Mouse (Mus musculus) intestine, embryonic 16.5 days (tissue): ENCODE results near the gene Ddrgk1. TPM values are rescaled to one million over a fixed set of nuclear protein-coding genes. Genes with fewer than 3 reads are reported as not detected.

Source experiments
- ATAC-seq: fragments of 200-750 bp; cut with Nextera tagmentation; 2 replicates; pipeline ENCODE4 v1.8.0; 2017; ENCODE audit warnings: moderate TSS enrichment, moderate library complexity
- H3K27ac ChIP-seq: fragments of 300-500 bp; sonication (generic); 2 replicates; pipeline ENCODE4 v1.5.1; 2014; ENCODE audit warnings: mild to moderate bottlenecking, low read length
- H3K27me3 ChIP-seq: fragments of 300-500 bp; sonication (generic); replicated peaks from 2 replicates; pipeline ENCODE4 v1.6.1; 2014; ENCODE audit warnings: low read length, control low read depth, mixed read lengths; ENCODE audit not compliant: control insufficient read depth, insufficient read depth
- H3K36me3 ChIP-seq: fragments of 300-500 bp; sonication (generic); 2 replicates; pipeline ENCODE4 v1.6.1; 2014; ENCODE audit warnings: low read length, control low read depth; ENCODE audit not compliant: control insufficient read depth, insufficient read depth
- H3K4me1 ChIP-seq: fragments of 300-500 bp; sonication (generic); 2 replicates; pipeline ENCODE4 v1.6.1; 2014; ENCODE audit warnings: low read length, control low read depth, mixed read lengths; ENCODE audit not compliant: control insufficient read depth, insufficient read depth
- H3K4me2 ChIP-seq: fragments of 300-500 bp; sonication (generic); 2 replicates; pipeline ENCODE4 v1.6.1; 2014; ENCODE audit warnings: low read depth, low read length, control low read depth
- H3K4me3 ChIP-seq: fragments of 300-500 bp; sonication (generic); 2 replicates; pipeline ENCODE4 v1.5.1; 2014; ENCODE audit warnings: mild to moderate bottlenecking, low read length
- H3K9ac ChIP-seq: fragments of 300-500 bp; sonication (generic); 2 replicates; pipeline ENCODE4 v1.6.1; 2014; ENCODE audit warnings: low read depth, low read length
- H3K9me3 ChIP-seq: fragments of 300-500 bp; sonication (generic); 2 replicates; pipeline ENCODE4 v1.6.1; 2016; ENCODE audit warnings: low read length, control low read depth; ENCODE audit not compliant: control insufficient read depth
- WGBS: fragments of 180-500 bp; shearing (Covaris S2); extraction: QIAGEN DNeasy Blood & Tissue Kit; methylation state at CpG from one replicate; pipeline ENCODE4 v1.1.7; 2014; 5-methylcytosine and 5-hydroxymethylcytosine counted together
- polyA plus RNA-seq: library from polyadenylated mRNA; unstranded; fragments of >200 nt; fragmentation: Nextera tagmentation; extraction: Ambion mirVana; gene quantifications from 2 replicates; pipeline ENCODE4 v1.2.1, GENCODE M21; 2015

Ddrgk1 gene
- polyA plus RNA-seq, 1 experiment from 2014 or later = 88.0 TPM

GRCm38 (mm10) chr2:130689011-130689410 is 24.6 kb upstream of the Ddrgk1 start:
- Histone ChIP-seq H3K27ac (no peak overlapping the region), H3K4me2 (no peak overlapping the region), H3K4me1 (no peaks in the 10 kb centered on the region), H3K9me3 (no peaks in the 10 kb centered on the region), H3K36me3 (no peaks in the 10 kb centered on the region), H3K27me3 (no peaks in the 10 kb centered on the region), H3K4me3 (no peak overlapping the region), H3K9ac (no peak overlapping the region)
- 78% methylated on average over 2 of the region's 2 CpGs for WGBS
- no peak for ATAC-seq

GRCm38 (mm10) chr2:130685426-130685825 is 21.0 kb upstream of the Ddrgk1 start:
- H3K4me3 ChIP-seq = no peak overlapping the region
- WGBS = 83% methylated on average over 9 of the region's 9 CpGs
- no peak overlapping the region for H3K9ac ChIP-seq
- H3K9me3 ChIP-seq = no peaks in the 10 kb centered on the region
- H3K27me3 ChIP-seq = no peaks in the 10 kb centered on the region
- no peak for ATAC-seq
- no peak overlapping the region for H3K27ac ChIP-seq
- H3K36me3 ChIP-seq = 0 out of 2 replicates have a peak, but pooled peaks cover 3% of the 10 kb centered on the region
- no peak overlapping the region for H3K4me2 ChIP-seq
- H3K4me1 ChIP-seq = no peaks in the 10 kb centered on the region

GRCm38 (mm10) chr2:130681531-130681930 is 17.1 kb upstream of the Ddrgk1 start:
- WGBS = 77% methylated on average over 3 of the region's 3 CpGs
- peaks cover 18% of the 10 kb centered on the region for H3K36me3 ChIP-seq
- no peaks in the 10 kb centered on the region for H3K4me1 ChIP-seq
- no peaks in the 10 kb centered on the region for H3K9me3 ChIP-seq
- no peak overlapping the region for H3K4me2 ChIP-seq
- no peak for ATAC-seq
- no peaks in the 10 kb centered on the region for H3K27me3 ChIP-seq
- no peak overlapping the region for H3K4me3 ChIP-seq
- H3K27ac ChIP-seq = no peak overlapping the region
- H3K9ac ChIP-seq = no peak overlapping the region

GRCm38 (mm10) chr2:130679899-130680298 is 15.4 kb upstream of the Ddrgk1 start:
- H3K4me2 ChIP-seq = no peak overlapping the region
- no peak overlapping the region for H3K4me3 ChIP-seq
- no peaks in the 10 kb centered on the region for H3K9me3 ChIP-seq
- peaks cover 26% of the 10 kb centered on the region for H3K36me3 ChIP-seq
- H3K9ac ChIP-seq = no peak overlapping the region
- H3K27me3 ChIP-seq = no peaks in the 10 kb centered on the region
- WGBS = 95% methylated on average over 6 of the region's 6 CpGs
- no peak for ATAC-seq
- no peak overlapping the region for H3K27ac ChIP-seq
- no peaks in the 10 kb centered on the region for H3K4me1 ChIP-seq

- Histone ChIP-seq H3K4me2 (no peak overlapping the region), H3K9ac (no peak overlapping the region), H3K9me3 (no peaks in the 10 kb centered on the region), H3K4me1 (no peaks in the 10 kb centered on the region), H3K27ac (no peak overlapping the region), H3K4me3 (no peak overlapping the region), H3K27me3 (no peaks in the 10 kb centered on the region), H3K36me3 (peaks cover 31% of the 10 kb centered on the region)
- no peak for ATAC-seq
- WGBS = 93% methylated on average over 12 of the region's 12 CpGs
Observed at GRCm38 (mm10) chr2:130679154-130679553, 14.7 kb upstream of the Ddrgk1 start.

- Histone ChIP-seq H3K4me2 (no peak overlapping the region), H3K4me3 (no peak overlapping the region), H3K9ac (no peak overlapping the region), H3K4me1 (no peaks in the 10 kb centered on the region), H3K27ac (no peak overlapping the region), H3K9me3 (no peaks in the 10 kb centered on the region), H3K27me3 (no peaks in the 10 kb centered on the region), H3K36me3 (peaks cover 34% of the 10 kb centered on the region)
- WGBS = 85% methylated on average over 10 of the region's 10 CpGs
- ATAC-seq = no peak
Observed at GRCm38 (mm10) chr2:130677211-130677610, 12.8 kb upstream of the Ddrgk1 start.

- Histone ChIP-seq H3K27ac (peak within 1 kb of the TSS; percentile 74), H3K4me1 (peaks cover 24% of the 10 kb centered on the region), H3K9ac (peak within 1 kb of the TSS; percentile 76), H3K27me3 (no peaks in the 10 kb centered on the region), H3K36me3 (peaks cover 8% of the 10 kb centered on the region), H3K9me3 (no peaks in the 10 kb centered on the region), H3K4me3 (peak within 1 kb of the TSS; percentile 76), H3K4me2 (peak within 1 kb of the TSS; percentile 82)
- WGBS = under 1% methylated on average over 31 of the region's 31 CpGs
- ATAC-seq = peak; percentile 75
Observed at GRCm38 (mm10) chr2:130667559-130667958, 3.1 kb upstream of the Ddrgk1 start, which contains the start of gene Itpa. Itpa (plus strand) TSS chr2:130667610.

- Histone ChIP-seq H3K9ac (peak overlapping the region; percentile 93), H3K36me3 (peaks cover 6% of the 10 kb centered on the region; the same call in 1 of the 2 replicates), H3K9me3 (no peaks in the 10 kb centered on the region), H3K4me1 (peaks cover 20% of the 10 kb centered on the region), H3K27ac (no peak overlapping the region), H3K27me3 (no peaks in the 10 kb centered on the region), H3K4me2 (peak overlapping the region; percentile 58), H3K4me3 (no peak overlapping the region)
- no peak for ATAC-seq
- WGBS = 92% methylated on average over 11 of the region's 11 CpGs
Observed at GRCm38 (mm10) chr2:130663342-130663741, 1.1 kb downstream of the Ddrgk1 start.

GRCm38 (mm10) chr2:130658530-130658929 is 5.9 kb downstream of the Ddrgk1 start:
- WGBS = 93% methylated on average over 10 of the region's 10 CpGs
- H3K36me3 ChIP-seq = peaks cover 17% of the 10 kb centered on the region

GRCm38 (mm10) chr2:130657541-130657940 is 6.9 kb downstream of the Ddrgk1 start:
- Histone ChIP-seq H3K9ac (no peak overlapping the region), H3K9me3 (no peaks in the 10 kb centered on the region), H3K27ac (no peak overlapping the region), H3K36me3 (peaks cover 17% of the 10 kb centered on the region), H3K4me3 (no peak overlapping the region), H3K4me1 (no peaks in the 10 kb centered on the region), H3K4me2 (no peak overlapping the region), H3K27me3 (no peaks in the 10 kb centered on the region)
- 83% methylated on average over 6 of the region's 6 CpGs for WGBS
- no peak for ATAC-seq

More at GRCm38 (mm10) chr2:130658530-130658929, 5.9 kb downstream of the Ddrgk1 start:
- Histone ChIP-seq H3K27me3 (no peaks in the 10 kb centered on the region), H3K4me3 (no peak overlapping the region), H3K9ac (no peak overlapping the region), H3K9me3 (no peaks in the 10 kb centered on the region), H3K27ac (no peak overlapping the region), H3K4me1 (peaks cover 7% of the 10 kb centered on the region), H3K4me2 (no peak overlapping the region)
- no peak for ATAC-seq
